Mouse (Mus musculus) embryonic facial prominence, embryonic 10.5 days (tissue): ENCODE measurements around the gene Smg7. TPM values are rescaled to one million over a fixed set of nuclear protein-coding genes. Genes with fewer than 3 reads are reported as not detected.

ENCODE experiments used
- DNase-seq: peaks from one replicate; pipeline ENCODE4 v3.0.0-alpha.2; 2017; ENCODE audit warnings: low spot score
- H3K27ac ChIP-seq: fragments of 300-500 bp; sonication (generic); replicated peaks from 2 replicates; pipeline ENCODE4 v1.5.1; 2016; ENCODE audit warnings: mild to moderate bottlenecking
- H3K27me3 ChIP-seq: fragments of 300-500 bp; sonication (generic); replicated peaks from 2 replicates; pipeline ENCODE4 v1.6.1; 2016; ENCODE audit warnings: low read depth, mild to moderate bottlenecking; ENCODE audit not compliant: poor library complexity, severe bottlenecking
- H3K36me3 ChIP-seq: fragments of 300-500 bp; sonication (generic); replicated peaks from 2 replicates; pipeline ENCODE4 v1.6.1; 2016; ENCODE audit warnings: mild to moderate bottlenecking, moderate library complexity
- H3K4me1 ChIP-seq: fragments of 300-500 bp; sonication (generic); 2 replicates; pipeline ENCODE4 v1.6.1; 2016
- H3K4me3 ChIP-seq: fragments of 300-500 bp; sonication (generic); 2 replicates; pipeline ENCODE4 v1.5.1; 2016; ENCODE audit warnings: mild to moderate bottlenecking, moderate library complexity
- H3K9me3 ChIP-seq: fragments of 300-500 bp; sonication (generic); 2 replicates; pipeline ENCODE4 v1.6.1; 2016; ENCODE audit warnings: mild to moderate bottlenecking
- whole genome bisulfite sequencing: fragments of 180-500 bp; shearing (Covaris S2); methylation state at CpG from one replicate; pipeline ENCODE4 v1.1.7; 2016; 5-methylcytosine and 5-hydroxymethylcytosine counted together
- polyA plus RNA-seq: library from polyadenylated mRNA; unstranded; fragments of >200 nt; fragmentation: Nextera tagmentation; extraction: Ambion mirVana; gene quantifications from 2 replicates; pipeline ENCODE4 v1.2.1, GENCODE M21; 2016

Gene Smg7
- polyA plus RNA-seq, 1 experiment from 2014 or later: 40.3 TPM

- no peak overlapping the region for H3K4me3 ChIP-seq
- H3K9me3 ChIP-seq: no peaks in the 10 kb centered on the region
- peaks cover 37% of the 10 kb centered on the region for H3K4me1 ChIP-seq
- no peaks in the 10 kb centered on the region for H3K36me3 ChIP-seq
- H3K27me3 ChIP-seq: no peaks in the 10 kb centered on the region; the same call in 1 of the 2 replicates
- peak; percentile 63 for DNase-seq
- H3K27ac ChIP-seq: peak overlapping the region; percentile 59
- 26% methylated on average over 12 of the region's 12 CpGs for WGBS
Measured at GRCm38 (mm10) chr1:152817027-152817769, 85.2 kb downstream of the Smg7 start.

GRCm38 (mm10) chr1:152815265-152815701 is 87.2 kb downstream of the Smg7 start:
- no peak overlapping the region for H3K4me3 ChIP-seq
- no peaks in the 10 kb centered on the region; the same call in 1 of the 2 replicates for H3K27me3 ChIP-seq
- H3K27ac ChIP-seq: peak overlapping the region; percentile 20; the same call in 1 of the 2 replicates
- H3K4me1 ChIP-seq: peaks cover 46% of the 10 kb centered on the region
- DNase-seq: peak; percentile 69
- H3K36me3 ChIP-seq: no peaks in the 10 kb centered on the region
- 50% methylated on average over 7 of the region's 7 CpGs for WGBS
- H3K9me3 ChIP-seq: no peaks in the 10 kb centered on the region

- Histone ChIP-seq H3K27ac (no peak overlapping the region), H3K9me3 (no peaks in the 10 kb centered on the region), H3K27me3 (no peaks in the 10 kb centered on the region), H3K4me3 (no peak overlapping the region), H3K4me1 (peaks cover 41% of the 10 kb centered on the region), H3K36me3 (no peaks in the 10 kb centered on the region)
- DNase-seq: no peak
- 73% methylated on average over 13 of the region's 13 CpGs for WGBS
Measured at GRCm38 (mm10) chr1:152810533-152811439, 91.7 kb downstream of the Smg7 start.

GRCm38 (mm10) chr1:152809541-152810252 is 92.7 kb downstream of the Smg7 start:
- Histone ChIP-seq H3K9me3 (no peaks in the 10 kb centered on the region), H3K4me1 (peaks cover 31% of the 10 kb centered on the region), H3K27ac (peak overlapping the region; percentile 7), H3K27me3 (no peaks in the 10 kb centered on the region), H3K4me3 (no peak overlapping the region), H3K36me3 (no peaks in the 10 kb centered on the region)
- peak; percentile 44 for DNase-seq
- WGBS: 33% methylated on average over 8 of the region's 8 CpGs

- no peaks in the 10 kb centered on the region for H3K27me3 ChIP-seq
- no peak for DNase-seq
- peaks cover 30% of the 10 kb centered on the region for H3K4me1 ChIP-seq
- H3K9me3 ChIP-seq: no peaks in the 10 kb centered on the region
- H3K27ac ChIP-seq: peak overlapping the region; percentile 40
- 87% methylated on average over 2 of the region's 2 CpGs for WGBS
- H3K4me3 ChIP-seq: no peak overlapping the region
- no peaks in the 10 kb centered on the region for H3K36me3 ChIP-seq
Measured at GRCm38 (mm10) chr1:152808392-152808680, 94.1 kb downstream of the Smg7 start.

GRCm38 (mm10) chr1:152807619-152808391 is 94.6 kb downstream of the Smg7 start:
- peak overlapping the region; percentile 40; the same call in 1 of the 2 replicates for H3K27ac ChIP-seq
- no peaks in the 10 kb centered on the region for H3K36me3 ChIP-seq
- no peaks in the 10 kb centered on the region for H3K9me3 ChIP-seq
- H3K4me1 ChIP-seq: peaks cover 30% of the 10 kb centered on the region
- DNase-seq: peak; percentile 42
- H3K27me3 ChIP-seq: no peaks in the 10 kb centered on the region
- H3K4me3 ChIP-seq: no peak overlapping the region
- 67% methylated on average over 18 of the region's 18 CpGs for WGBS

GRCm38 (mm10) chr1:152804907-152805306 is 97.5 kb downstream of the Smg7 start:
- WGBS: 86% methylated on average over 6 of the region's 6 CpGs
- peaks cover 32% of the 10 kb centered on the region for H3K4me1 ChIP-seq
- no peak for DNase-seq
- H3K4me3 ChIP-seq: no peak overlapping the region
- H3K27ac ChIP-seq: no peak overlapping the region
- H3K9me3 ChIP-seq: no peaks in the 10 kb centered on the region
- no peaks in the 10 kb centered on the region for H3K36me3 ChIP-seq
- no peaks in the 10 kb centered on the region for H3K27me3 ChIP-seq

GRCm38 (mm10) chr1:152800633-152801176 is 101.7 kb downstream of the Smg7 start:
- no peaks in the 10 kb centered on the region for H3K36me3 ChIP-seq
- no peak overlapping the region for H3K27ac ChIP-seq
- H3K4me1 ChIP-seq: peaks cover 18% of the 10 kb centered on the region
- no peak overlapping the region for H3K4me3 ChIP-seq
- H3K27me3 ChIP-seq: no peaks in the 10 kb centered on the region
- no peak for DNase-seq
- no peaks in the 10 kb centered on the region for H3K9me3 ChIP-seq
- 87% methylated on average over 13 of the region's 13 CpGs for WGBS

GRCm38 (mm10) chr1:152799897-152800296 is 102.5 kb downstream of the Smg7 start, which contains the start of gene Ncf2:
Ncf2 (plus strand) TSS chr1:152800194.
- WGBS: 7% methylated on average over 2 of the region's 2 CpGs
- no peaks in the 10 kb centered on the region for H3K9me3 ChIP-seq
- no peaks in the 10 kb centered on the region for H3K27me3 ChIP-seq
- no peak within 1 kb of the TSS for H3K4me3 ChIP-seq
- H3K4me1 ChIP-seq: peaks cover 18% of the 10 kb centered on the region
- peak; percentile 43 for DNase-seq
- H3K27ac ChIP-seq: no peak within 1 kb of the TSS; the same call in 1 of the 2 replicates
- H3K36me3 ChIP-seq: no peaks in the 10 kb centered on the region

- H3K36me3 ChIP-seq: no peaks in the 10 kb centered on the region
- 67% methylated on average over 9 of the region's 9 CpGs for WGBS
- H3K9me3 ChIP-seq: no peaks in the 10 kb centered on the region
- no peak for DNase-seq
- no peaks in the 10 kb centered on the region for H3K27me3 ChIP-seq
- peaks cover 29% of the 10 kb centered on the region for H3K4me1 ChIP-seq
- no peak overlapping the region for H3K27ac ChIP-seq
- no peak overlapping the region for H3K4me3 ChIP-seq
Measured at GRCm38 (mm10) chr1:152798125-152798524, 104.3 kb downstream of the Smg7 start.

- no peaks in the 10 kb centered on the region for H3K36me3 ChIP-seq
- no peaks in the 10 kb centered on the region for H3K27me3 ChIP-seq
- H3K27ac ChIP-seq: no peak overlapping the region
- H3K4me1 ChIP-seq: peaks cover 35% of the 10 kb centered on the region
- no peak overlapping the region for H3K4me3 ChIP-seq
- 82% methylated on average over 8 of the region's 8 CpGs for WGBS
- no peaks in the 10 kb centered on the region for H3K9me3 ChIP-seq
- no peak for DNase-seq
Measured at GRCm38 (mm10) chr1:152796683-152797263, 105.7 kb downstream of the Smg7 start.
